Mouse (Mus musculus) embryo, embryonic 10.5 days (tissue): ENCODE data around the gene March6.

Experiments
- DNase-seq: peaks from one replicate; pipeline ENCODE4 v3.0.0-alpha.2; 2015; ENCODE audit warnings: low spot score

The March6 gene

GRCm38 (mm10) chr15:31414179-31414898 lies 116.5 kb downstream of the March6 start:
- DNase-seq = no peak

- no peak for DNase-seq
Measured at GRCm38 (mm10) chr15:31413662-31414061, 117.2 kb downstream of the March6 start.

DNA sequence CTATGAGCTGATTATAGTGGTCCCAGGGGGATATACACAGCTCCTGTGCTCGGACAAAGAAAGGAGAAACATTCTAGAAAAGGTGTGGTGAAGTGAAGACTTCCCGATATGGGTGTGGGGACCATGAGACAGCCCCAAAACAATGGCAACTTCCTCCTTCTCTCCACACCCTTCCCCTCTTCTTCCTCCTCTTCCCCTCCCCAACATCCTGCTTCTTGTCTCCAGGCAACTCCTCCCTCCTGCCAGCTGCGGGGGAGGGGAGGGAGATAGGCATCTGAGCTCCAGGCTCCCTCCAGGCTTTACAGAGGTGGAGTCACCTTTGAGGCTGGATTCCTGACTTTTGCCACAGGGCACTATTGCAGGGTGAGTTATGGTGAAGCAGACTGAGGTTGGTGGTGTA lies 117.9 kb downstream of the March6 start:
- DNase-seq = no peak

GRCm38 (mm10) chr15:31412436-31412835 lies 118.4 kb downstream of the March6 start:
- no peak for DNase-seq

DNA sequence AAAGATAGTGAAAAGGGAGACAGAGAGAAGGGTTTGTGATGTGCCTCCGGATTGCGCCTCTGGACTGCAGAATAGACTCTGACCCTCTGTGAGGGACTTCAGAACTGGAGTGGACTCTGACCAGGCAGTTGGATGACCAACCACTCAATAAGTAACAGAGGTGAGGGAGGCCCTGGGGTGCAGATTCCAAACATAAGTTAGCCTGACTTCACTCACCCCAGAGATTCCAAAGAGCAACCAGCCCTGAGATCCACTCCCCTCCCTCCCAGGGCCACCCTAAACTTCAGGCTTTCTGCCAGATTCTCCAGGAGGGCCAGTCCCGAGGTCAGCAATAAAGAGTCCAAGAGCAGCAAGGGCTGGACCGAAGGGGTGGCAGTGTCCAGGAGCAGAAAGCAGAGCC lies 123.4 kb downstream of the March6 start:
- DNase-seq = no peak

GRCm38 (mm10) chr15:31406881-31407280 lies 124.0 kb downstream of the March6 start:
- DNase-seq = no peak
